Mouse (Mus musculus): Measurements from ENCODE around the gene Ube2q2.
"Not testable (repeated sequence)": the region's sequence is repeated elsewhere in the genome, so short reads cannot be mapped to it uniquely, and the experiment has no call there.

The Ube2q2 gene

DNA sequence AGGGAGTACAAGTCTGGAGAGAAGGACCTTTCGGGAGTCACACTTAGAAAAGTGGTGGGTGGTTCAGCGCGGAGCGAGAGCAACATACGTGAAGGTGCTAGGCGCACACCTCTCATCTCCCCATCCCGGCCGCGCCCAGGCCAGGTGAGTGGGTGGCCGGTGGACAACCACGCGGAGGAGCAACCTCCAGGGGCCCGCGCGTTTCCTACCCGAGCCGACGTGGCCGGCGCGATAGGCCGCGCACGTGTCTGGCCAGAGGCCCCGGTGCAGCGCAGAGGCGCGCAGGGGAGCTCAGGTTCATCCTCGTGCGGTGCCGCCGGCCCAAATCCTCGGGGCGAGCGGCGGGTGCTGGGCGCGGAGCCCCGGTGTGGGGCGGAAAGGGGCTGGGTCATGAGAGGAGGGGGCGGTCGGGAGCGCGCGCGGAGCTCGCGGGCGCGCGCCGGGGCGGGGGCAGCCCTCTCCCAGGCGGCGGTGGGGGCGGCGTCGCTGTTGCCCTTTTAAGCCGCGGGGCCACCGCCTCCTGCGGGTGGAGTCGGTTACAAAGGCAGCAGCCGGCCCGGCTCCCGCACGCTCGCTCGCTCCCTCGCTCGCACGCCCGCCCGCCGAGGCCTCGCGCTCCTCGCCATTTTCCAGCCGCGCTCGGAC, at the start of gene Ube2q2:
Ube2q2 (plus strand) TSS at position 1 of the 645 bp plus-strand sequence.
- peak; percentile 56 for DNase-seq (ENCODE audit: low spot score)

DNA sequence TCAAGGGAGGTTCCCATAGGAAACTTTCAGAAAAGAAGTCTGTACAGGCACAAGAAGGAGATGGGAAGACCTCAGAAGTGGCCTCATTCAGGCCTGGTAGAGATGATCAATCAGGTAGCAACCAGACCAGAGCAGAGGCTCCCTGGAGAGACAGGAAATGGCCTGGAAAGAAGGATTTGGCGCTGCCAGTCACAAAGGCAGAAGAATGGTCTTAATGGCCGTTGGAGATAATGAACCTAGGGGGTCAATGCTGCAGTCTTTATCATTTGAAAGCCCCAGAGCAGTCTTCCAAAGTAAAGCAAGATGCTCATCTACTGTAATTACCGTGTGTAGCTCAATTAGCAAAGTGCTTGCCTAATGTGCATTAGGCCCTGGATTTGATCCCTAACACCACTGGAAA, 47.5 kb upstream of the Ube2q2 start:
- no peak for DNase-seq (ENCODE audit: low spot score)

DNA sequence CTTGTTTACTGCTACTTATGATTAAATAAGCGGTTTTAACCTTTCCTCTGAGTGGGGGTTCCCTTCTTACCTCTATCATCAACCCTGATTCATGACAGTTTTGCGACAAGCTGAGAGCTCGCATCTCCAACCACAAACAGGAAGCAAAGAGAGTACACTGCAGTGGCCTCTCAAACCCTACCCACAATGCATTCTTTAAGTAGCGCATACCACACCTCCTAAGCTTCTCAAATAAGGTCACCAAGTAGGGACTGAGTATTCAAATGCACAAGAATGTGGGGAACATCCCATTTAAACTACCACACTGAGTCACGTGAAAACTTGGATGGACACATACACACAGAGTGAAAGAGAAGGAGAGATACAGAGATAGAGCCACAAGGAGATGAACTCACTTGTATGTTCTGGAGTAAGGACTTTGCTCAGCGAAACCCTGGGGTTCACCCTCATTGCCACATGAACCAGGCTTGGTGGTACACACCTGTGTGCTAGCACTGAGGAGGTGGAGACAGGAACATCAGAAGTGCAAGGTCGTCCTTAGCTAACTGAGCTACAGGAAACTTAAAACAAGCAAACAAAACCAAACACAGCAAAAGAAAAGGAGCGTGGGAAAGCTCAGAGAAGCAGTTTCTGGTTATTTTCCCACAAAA, 46.3 kb upstream of the Ube2q2 start:
- DNase-seq (ENCODE audit: low spot score), result no peak

DNA sequence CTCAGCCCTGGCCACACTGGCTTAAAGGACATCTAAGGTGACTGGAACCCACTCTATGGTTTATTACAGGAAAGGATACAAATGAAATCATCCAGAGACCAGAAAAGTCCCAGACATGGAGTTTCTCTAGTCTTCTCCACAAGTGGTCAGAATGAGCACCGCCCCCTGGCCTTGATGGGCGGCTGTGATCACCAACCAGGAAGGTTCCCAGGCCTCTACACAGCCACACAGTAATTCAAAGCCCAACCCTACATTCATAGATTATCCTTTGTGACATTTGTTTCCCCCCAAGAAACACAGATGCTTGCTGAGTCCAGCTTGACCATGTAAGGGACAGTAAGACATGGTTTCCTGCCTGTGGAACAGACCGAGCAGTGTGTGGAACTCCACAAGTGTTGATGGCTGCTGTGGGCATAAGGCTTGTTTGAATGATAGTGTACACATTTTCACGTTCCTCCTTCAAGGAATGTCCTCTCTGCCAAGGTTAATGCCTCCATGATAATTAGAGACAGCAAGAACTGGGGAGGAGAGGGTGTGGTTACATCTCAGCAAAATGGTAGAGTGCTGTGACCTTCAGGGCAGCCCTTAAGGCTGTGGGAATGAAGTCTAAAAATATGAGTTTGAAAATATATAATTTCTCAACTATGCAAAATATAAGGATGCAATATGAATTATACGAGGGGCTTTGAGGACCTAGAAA, 45.6 kb upstream of the Ube2q2 start:
- no peak for DNase-seq (ENCODE audit: low spot score)

DNA sequence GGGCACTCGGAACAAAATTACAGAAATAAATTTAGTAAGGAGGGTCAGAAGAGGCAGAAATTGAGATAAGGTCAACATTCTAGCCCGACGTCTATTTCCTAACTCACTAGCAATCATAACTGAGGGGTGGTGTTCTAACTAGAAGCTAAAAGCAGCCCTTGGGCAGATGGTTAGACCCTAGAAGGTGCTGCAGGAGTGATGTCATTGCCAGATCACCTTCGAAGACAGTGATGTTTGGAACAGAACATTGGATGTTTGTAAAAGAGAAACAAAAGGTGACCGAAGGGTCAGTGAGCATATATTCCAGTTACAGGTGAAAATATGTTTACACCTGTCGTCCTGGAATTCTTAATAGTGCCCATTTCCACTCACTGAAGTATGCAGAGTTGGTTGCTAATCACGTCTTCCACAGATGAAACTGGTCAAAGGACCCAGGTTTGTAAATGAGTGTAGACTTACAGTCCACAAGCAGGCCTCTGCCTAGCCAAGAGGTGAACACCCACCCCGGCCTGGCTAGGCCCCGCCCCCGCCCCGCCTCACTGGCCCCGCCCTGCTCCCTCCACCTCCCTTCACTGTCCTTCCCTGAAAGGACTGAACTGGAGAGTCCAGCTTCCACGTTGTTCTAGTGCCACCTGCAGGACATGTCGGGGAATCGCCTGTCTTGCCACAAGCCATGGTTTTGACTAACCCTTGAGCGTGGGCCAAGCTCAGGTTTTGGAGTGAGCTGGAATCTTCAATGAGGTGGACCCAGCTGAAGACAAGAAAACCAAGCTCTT, 38.4 kb upstream of the Ube2q2 start:
- DNase-seq (ENCODE audit: low spot score), result peak; percentile 82

DNA sequence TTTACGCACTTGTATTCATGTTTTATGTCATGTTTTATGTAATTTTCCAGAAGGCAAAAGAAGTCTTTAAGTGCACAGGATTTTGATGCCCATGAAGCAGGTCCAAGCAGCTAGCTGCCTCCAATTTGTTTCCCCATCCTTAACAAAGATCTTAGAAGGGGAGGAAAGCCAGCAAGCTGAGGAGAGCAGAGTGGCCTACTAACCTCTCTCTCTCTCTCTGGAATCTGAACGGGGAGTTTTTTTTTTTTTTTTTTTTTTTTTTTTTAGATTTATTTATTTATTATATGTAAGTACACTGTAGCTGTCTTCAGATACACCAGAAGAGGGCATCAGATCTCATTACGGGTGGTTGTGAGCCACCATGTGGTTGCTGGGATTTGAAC, 37.8 kb upstream of the Ube2q2 start:
- DNase-seq (ENCODE audit: low spot score), result not testable (repeated sequence)

DNA sequence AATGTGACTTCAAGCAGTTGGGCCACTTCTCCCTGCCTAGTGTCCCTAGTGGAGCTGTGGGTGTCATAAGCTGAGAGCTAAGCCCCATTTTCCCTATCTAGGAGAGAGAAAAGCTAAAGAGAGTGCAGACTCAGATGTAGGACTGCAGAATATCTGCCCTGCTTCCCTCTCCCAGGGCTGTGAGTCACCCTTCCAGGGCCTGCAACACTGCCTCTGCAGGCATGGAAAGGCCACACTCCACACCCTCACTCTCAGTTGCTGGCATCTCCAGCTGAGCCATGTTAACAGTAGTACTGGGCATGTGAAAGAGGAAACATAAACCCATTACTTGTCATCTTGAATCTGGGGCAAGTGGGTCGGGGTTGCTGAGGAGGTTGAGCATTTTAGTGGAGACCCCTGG, 33.9 kb upstream of the Ube2q2 start:
- no peak for DNase-seq (ENCODE audit: low spot score)

DNA sequence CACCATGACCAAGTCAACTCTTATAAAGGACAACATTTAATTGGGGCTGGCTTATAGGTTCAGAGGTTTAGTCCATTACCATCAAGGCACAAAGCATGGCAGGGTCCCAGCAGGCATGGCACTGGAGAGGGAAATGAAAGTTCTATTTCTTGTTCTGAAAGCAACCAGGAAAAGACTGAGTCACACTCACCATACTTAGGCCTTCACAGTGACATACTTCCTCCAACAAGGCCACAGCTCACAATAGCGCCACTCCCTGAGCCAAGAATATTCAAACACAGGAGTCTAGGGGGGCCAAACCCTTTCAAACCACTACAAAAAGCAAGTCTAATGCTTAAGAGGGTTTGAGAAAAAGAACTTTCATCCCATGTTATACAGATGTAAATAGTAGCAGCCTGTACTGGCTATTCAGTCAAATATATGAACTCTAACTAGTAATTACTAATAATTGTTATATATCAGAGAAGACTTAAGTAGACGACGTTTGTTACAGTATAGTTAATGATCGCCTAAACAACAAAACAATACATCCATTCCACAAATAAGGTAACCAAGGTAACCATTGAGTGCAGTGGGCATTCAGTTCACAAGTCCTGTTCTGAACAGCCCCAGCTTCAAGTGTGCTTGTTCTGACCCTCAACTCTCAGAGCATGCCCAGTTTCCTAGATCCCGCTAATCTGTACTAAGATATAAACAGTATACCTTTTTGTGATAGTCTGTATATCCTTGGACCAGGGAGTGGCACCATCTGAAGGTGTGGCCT, 31.2 kb upstream of the Ube2q2 start:
- no peak for DNase-seq (ENCODE audit: low spot score)

DNA sequence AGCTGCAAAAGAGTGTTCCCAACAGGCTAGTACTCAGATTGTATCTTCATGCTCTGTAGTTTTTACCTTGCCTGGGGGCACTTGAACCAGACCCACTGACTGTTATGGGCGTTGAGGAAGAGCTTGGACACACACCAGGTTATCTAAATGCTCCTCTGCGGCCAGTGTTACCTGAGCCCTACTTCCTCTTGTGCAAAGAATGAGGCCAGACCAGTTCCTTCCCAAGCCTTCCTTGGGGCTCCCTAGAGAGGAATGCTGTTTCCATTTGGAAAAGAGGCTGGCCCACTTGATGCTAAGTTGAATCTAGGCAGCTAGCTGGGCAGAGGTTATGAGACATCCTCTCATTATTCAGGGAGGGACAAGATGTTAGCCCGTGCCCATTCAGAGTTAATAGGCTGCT, 26.1 kb upstream of the Ube2q2 start:
- no peak for DNase-seq (ENCODE audit: low spot score)

DNA sequence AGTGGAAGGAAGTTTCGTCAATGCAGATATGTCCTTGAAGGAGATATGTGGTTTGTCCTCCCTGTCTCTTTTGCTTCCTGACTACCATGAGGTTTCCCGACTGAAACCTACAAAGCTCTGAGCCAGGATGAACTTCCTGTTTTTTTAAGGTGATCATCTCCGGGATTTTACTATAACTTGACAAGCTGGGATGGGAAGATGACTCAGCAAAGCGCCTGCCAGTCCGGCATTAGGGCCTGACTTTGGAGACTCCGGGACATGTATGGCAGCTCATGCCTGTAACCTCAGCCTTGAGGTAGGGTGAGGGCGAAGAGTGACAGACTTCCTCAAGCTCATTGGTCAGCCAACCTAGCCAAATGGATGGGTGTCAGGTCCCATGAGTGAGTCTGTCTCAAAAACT, 22.9 kb upstream of the Ube2q2 start:
- DNase-seq (ENCODE audit: low spot score), result no peak

DNA sequence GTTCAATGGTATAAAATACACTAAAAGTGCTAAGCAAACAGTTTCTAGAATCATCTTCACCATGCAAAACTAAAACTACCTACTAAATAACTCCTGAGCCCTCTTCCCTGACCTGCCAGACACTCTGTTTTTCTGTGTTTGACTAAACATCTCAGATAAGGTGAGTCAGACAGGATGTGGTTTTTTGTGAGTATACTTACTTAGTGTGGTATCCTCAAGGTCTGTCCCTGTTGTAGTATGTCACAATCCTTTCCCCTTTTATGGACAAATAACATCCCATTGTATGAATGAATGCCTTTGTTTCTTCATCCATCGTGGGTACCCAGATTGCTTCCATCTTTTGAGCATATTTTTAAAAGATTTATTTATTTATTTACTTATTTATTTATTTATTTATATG, 22.4 kb upstream of the Ube2q2 start:
- no peak for DNase-seq (ENCODE audit: low spot score)

DNA sequence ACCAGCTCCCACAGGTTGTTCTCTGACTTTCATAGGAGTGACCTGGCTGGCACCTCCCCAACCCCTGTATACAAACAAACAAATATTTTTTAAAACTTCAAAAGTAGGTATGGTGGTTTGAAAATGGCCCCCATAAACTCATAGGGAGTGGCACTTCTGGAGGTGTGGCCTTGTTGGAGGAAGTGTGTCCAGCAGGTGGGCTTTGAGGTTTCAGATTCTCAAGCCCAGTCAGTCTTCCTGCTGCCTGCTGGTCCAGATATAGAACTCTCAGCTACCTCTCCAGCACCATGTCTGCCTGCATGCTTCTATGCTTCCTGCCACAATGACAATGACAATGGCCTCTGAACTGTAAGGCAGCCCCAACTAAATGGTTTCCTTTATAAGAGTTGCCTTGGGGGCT, 16.8 kb upstream of the Ube2q2 start:
- DNase-seq (ENCODE audit: low spot score), result no peak

DNA sequence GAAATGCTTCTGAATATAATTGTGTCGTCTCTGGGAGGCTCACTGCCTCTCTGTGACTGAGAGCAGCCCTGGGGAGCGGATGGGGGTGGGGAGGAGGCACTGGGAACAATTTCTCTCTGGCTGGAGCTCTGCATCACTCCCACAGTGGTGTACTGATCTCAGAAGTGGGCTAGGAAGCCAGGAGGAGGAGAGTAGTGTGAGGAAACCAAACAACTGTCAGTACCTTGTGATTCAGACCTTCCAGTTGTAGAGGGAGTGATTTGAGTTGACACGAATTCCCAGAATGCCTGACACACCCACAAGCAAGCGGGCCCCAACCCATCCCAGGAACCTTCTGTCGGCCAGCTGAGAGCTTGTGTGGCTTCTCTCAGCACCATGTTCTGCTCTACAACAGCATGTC, 12.1 kb upstream of the Ube2q2 start:
- no peak for DNase-seq (ENCODE audit: low spot score)

DNA sequence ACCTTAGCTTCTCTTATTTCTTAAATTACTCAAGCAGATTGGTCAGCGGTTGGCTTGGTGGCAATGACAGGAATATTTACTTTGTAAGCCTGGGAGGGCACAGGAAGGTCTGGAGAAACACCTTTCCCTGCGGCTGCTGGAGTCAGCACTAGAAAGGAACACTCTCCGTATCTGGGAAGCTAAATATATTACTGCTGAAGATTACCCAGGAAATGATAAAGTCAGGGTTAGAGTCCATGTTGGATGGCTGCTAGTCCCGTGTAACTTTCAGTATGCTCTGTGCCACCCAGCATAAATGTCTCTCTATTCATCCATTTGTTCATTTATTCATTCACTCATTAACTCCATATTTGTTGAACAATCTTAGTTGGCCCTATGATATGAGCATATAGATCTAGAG, 11.5 kb upstream of the Ube2q2 start:
- no peak for DNase-seq (ENCODE audit: low spot score)

DNA sequence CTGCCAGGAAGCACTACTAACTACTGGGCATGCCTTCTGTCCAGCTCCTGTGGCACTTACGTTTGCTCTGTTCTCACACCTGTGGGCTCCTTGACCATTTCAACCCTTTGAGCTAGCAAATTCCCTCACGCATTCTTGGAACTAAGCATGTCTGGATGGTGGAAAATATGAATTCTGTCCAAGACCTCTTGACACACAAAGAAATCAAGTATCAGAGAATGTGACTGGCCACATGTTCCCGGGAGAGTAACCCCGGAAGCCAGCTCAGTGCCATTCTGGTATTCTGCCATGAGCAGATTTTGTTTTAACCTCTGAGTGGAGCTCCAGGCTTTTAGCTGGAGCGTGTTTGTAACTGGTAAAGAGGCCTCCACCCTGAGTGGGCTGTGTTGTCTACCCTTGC, 8.7 kb upstream of the Ube2q2 start:
- DNase-seq (ENCODE audit: low spot score), result no peak

DNA sequence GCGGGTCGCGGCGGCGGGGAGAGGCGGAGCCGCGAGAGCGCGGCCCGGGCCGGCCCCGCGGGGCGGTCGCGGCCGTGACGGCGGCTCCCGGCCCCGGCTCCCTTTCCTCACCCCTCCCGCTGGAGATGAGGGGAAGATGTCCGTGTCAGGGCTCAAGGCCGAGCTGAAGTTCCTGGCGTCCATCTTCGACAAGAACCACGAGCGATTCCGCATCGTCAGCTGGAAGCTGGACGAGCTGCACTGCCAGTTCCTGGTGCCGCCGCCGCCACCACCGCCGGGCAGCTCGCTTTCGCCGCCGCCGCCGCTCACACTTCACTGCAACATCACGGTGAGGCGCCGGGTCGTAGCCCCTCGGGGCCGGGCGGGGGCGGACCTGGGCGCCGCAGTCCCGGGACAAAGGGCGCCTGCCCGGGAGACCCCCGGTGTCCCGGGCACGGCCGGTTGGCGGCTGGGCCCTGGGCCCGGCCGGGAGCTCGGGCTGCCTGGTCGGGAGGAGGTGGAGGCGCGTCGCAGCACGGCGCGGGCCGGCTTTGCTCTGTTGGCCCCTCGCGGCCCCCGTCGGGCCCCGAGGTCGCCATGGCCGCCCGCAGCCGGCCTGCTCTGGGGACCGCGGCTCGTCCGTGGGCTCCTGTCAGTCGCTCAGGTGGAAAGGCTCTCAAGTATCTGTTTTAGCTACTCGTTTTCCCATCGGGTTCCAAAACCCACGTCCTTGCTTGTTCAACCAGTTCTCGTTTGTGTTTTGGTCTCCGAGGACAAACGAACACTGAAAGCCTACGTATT, 1.0 kb downstream of the Ube2q2 start:
- peak; percentile 50 for DNase-seq (ENCODE audit: low spot score)

DNA sequence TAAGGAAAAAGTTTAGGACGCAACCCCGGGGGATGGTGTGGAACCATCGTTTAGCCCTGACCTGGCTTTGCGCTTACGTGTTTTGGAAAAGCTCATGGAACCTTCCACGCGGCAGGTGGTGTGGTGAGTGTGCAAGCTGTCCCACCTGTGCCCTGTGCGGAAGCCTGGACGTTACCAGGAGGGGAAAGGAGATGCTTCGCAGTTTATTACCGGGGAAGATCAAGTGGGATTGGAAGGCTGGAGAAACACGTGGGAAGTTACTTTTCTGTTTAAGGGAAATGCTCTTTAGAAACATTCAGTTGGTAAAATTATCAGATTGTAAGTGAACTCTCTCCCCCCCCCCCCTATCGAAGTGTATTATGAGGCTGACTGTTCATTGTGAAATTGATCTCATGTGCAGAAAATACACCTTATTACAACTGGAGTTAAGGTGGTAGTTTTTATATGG, 1.6 kb downstream of the Ube2q2 start:
- DNase-seq (ENCODE audit: low spot score), result no peak

DNA sequence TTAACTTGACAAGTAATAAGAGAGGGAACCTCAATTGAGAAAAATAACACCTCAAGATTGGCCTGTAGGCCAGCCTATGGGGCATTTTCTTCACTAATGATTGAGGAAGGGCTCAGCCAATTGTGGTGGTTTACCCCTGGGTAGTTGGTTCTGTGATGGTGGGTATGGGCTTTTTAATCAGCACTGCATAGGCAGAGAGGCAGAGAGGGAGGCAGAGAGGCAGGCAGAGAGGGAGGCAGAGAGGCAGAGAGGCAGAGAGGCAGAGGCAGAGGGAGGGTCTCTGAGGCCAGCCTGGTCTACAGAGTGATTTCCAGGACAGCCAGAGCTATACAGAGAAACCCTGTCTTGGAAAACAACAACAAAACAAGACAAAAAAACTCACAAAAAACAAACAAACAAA, 2.4 kb downstream of the Ube2q2 start:
- DNase-seq (ENCODE audit: low spot score), result no peak

DNA sequence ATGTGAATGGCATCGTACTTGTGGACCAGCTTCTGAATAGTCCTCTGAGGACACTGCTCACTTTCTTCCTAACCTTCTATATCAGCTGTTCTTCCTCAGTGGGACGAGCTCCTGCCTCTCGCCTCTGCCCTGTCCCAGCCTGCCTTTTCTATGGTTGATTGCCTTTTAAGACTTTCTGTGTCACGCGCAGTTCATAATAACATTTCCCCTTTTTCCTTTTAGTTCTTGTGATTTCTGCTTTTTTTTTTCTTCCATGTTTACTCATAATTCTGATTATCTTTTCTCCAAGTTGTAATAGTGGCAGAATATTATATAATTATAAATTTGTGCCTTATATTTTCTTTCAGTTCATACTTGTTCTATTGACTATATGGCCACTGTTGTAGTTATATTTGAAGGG, 4.3 kb downstream of the Ube2q2 start:
- no peak for DNase-seq (ENCODE audit: low spot score)

DNA sequence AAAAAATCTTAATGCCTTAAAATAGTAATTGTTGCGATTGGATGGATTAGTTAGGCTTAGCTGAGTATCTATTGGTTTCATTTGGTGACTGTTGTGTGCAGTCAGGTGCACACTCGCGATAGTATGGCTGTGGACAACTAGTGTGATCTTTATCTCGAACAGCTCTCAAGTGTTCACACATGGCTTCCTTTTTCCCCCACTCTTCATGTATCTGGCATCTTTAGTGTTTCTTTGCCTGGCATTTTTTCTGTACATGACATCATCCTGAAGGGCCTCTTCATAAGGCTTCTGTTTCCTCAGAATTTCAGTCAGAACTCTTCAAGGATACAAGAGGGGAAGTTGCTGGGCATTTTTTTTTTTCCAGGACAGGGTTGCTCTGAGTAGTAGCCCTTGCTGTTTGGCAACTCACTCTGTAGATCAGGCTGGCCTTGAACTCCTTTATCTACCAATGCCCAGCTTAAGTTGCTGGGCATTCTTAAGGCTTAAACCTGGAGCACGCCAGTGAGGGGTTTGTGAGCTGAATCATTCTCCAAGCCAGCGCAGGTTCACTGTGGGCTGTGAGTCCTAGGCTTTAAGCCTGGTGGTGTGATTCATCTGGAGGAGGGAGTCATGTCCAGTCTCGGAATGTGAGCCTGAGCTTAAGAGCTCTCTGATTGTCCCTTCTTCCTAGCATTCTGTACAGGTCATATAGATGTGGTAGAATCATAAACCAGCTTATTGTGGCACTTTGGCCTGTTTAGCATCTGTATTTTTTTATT, 22.2 kb downstream of the Ube2q2 start:
- DNase-seq (ENCODE audit: low spot score), result peak; percentile 22
